Mouse (Mus musculus) adrenal gland, postnatal 4 days (tissue): ENCODE results near the gene Hoxb6. TPM values are rescaled to one million over a fixed set of nuclear protein-coding genes. Genes with fewer than 3 reads are reported as not detected.

Experiments used
- DNase-seq, 2 experiments: peaks; one replicate each; pipeline ENCODE4 v3.0.0; 2021 to 2022; ENCODE audit warnings: low spot score in 2 of 2, mixed read lengths in 2 of 2
- total RNA-seq, 2 experiments: library from RNA; stranded (reverse); gene quantifications; 2 replicates each; pipeline ENCODE4 v1.2.3; 2021

Hoxb6 gene
- total RNA-seq, 2 experiments from 2014 or later = 43.6 to 47.9 TPM

GRCm38 (mm10) chr11:96268031-96268745 is 24.1 kb upstream of the Hoxb6 start:
- no peak for DNase-seq

DNA sequence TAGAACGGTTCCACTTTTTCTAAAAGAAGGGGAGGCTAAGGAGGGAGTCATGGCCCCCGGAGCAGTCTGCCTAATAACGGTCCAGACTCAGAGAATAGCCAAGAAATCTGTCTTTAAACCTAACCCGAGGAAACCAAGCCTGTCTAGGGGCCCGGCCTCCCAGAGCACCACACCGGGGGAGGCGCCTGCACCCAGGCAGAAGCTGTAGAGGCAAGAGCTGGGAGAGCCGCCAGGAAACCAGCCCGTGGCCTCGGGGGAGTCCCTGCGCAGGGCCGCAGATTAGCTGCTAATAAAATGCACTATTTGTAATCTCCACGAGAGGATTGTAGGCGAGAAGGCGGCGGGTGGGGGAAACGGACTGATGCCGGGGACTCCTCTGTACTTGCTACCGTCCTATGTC is 22.4 kb upstream of the Hoxb6 start:
- peak in 1 of 2 experiments; percentile 82 for DNase-seq

- DNase-seq = peak in 1 of 2 experiments; percentile 76
These were observed 21.2 kb upstream of the Hoxb6 start, which contains the start of gene Hoxb9 for GRCm38 (mm10) chr11:96270996-96271540. Gene Hoxb9 (plus strand): TSS chr11:96271457.

DNA sequence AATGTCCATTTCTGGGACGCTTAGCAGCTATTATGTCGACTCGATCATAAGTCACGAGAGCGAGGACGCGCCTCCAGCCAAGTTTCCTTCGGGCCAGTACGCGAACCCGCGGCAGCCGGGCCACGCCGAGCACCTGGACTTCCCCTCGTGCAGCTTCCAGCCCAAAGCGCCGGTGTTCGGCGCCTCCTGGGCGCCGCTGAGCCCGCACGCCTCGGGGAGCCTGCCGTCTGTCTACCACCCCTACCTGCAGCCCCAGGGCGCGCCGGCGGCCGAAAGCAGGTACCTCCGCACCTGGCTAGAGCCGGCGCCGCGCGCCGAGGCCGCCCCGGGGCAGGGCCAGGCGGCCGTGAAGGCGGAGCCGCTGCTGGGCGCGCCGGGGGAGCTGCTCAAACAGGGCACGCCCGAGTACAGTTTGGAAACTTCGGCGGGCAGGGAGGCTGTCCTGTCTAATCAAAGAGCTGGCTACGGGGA is 20.7 kb upstream of the Hoxb6 start:
- no peak for DNase-seq

DNA sequence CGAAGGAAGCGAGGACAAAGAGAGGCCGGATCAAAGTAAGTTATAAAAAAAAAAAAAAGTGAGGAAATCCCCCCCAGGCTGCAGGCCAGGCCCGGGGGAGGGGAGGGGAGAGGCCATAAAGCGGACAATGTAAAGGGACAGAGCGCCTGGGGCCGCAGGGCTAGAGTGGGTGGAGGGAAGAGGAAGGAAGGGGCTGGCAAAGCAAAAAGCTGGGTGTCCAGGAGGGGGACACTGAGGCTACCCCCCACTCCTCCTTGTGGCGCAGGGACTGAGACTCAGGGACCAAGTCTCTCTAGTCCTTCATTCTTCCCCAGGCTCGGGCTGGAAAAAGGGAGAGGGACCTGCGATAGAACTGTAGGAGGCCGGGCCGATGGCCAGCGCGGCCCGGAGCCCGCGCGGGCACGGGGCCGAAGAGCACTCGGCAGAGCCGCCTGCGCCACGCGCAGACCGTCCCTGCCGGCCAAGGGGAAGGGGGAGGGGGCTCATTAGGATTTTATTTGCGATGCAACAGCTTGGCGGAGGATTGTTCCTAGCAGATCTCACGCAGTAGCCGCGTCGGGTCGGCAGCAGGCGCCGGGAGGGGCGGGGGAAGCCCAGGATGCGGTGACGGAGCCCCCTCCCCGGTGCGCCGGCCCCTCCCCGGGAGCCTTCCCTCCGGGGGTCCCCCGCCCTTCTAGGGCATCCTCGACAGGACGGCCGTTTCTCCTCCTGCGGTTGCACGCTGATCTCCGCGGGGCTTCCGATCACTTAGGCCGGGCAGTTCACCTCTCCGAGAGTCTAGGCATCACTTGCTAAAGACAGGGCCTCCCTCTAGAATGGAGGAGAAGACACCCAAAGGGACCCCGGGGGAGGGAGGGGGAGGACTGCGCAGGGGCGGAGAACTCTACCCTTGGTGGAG is 20.0 kb upstream of the Hoxb6 start:
- no peak for DNase-seq

DNA sequence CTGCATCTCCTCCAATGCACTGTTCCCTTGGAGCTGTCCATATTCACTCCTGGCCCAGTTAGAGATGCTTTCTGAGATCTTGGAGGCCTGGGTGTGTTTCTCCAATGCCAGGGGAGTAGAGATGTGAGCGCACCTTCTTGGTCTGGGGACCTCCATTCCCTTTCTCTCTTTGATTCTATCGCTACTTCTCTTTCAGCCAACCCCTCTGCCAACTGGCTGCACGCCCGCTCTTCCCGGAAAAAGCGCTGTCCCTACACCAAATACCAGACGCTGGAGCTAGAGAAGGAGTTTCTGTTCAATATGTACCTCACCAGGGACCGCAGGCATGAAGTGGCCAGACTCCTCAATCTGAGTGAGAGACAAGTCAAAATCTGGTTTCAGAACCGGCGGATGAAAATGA is 17.8 kb upstream of the Hoxb6 start:
- no peak for DNase-seq

- no peak for DNase-seq
These were observed 16.4 kb upstream of the Hoxb6 start for GRCm38 (mm10) chr11:96275896-96276295.

GRCm38 (mm10) chr11:96277151-96278044 is 14.9 kb upstream of the Hoxb6 start:
- no peak for DNase-seq

- DNase-seq = no peak
These were observed 14.0 kb upstream of the Hoxb6 start for GRCm38 (mm10) chr11:96278324-96278723.

DNA sequence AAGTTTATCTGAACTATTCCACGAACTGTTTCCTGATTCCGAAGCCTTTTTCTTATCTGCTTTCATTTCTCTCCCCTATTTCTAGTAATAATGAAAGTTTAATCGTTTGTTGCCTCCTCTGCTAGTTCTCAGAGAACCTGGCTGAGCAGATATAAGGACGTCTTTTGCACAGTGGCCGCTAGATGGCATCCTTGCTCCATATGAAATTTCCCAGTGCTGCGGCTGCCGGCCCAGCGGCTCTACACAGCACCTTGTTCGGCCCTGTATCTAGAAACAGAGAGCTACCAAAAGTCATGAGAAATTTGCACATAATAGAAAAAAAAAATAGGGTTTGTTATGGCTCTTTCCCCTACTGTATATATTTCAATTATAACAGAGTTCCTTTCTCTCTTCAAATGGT is 13.5 kb upstream of the Hoxb6 start:
- peak in 1 of 2 experiments; percentile 71 for DNase-seq

DNA sequence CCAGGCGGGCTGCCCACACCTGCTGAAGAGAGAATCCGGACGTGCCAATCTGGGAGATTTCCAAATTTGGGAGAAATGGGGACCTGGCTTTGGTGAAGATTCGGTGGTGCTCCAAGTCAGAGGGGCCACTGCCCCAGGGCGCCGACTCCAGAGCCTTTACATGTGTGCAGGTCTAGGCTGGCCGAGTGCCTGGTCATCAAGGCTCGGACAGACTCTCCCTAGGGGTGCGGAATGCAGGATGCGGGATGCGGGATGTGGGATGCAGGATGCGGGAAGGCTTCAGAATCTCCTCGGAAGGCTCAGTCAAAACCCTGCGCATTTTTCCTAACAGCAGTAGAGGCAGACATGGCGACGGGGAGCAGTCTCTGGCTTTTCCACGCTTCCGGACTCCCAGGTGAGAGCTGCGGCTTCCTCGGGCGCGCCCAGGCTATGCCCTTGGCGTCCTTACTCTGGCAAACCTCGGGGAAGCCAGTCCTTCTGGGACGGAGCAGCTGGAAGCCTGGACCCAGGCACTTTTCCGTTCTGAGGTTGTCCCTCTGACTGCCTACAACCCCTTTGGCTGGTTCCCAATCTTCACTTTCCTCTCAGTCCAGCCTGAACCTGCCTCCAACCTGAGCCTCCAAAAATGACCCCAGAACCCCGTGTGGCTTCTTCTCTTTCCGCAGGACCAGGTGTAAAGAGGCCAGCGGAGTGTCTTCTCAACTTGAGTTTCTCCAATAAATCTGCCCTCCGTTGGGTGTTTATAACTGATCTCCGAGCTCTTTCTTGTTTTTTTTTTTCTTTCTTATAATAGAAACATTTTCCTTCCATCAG is 12.6 kb upstream of the Hoxb6 start:
- no peak for DNase-seq

- DNase-seq = no peak
These were observed 11.6 kb upstream of the Hoxb6 start for GRCm38 (mm10) chr11:96280399-96281378.

- DNase-seq = no peak
These were observed 10.9 kb upstream of the Hoxb6 start for GRCm38 (mm10) chr11:96281396-96281795.

- no peak for DNase-seq
These were observed 10.3 kb upstream of the Hoxb6 start, which contains the start of gene Hoxb8 for GRCm38 (mm10) chr11:96281855-96282570. Gene Hoxb8 (plus strand): TSS chr11:96281905.

GRCm38 (mm10) chr11:96282795-96283430 is 9.4 kb upstream of the Hoxb6 start:
- DNase-seq = no peak

- no peak for DNase-seq
These were observed 8.1 kb upstream of the Hoxb6 start for GRCm38 (mm10) chr11:96284041-96284749.
